Mouse (Mus musculus): Measurements from ENCODE around the gene Spi1.

Spi1 gene

DNA sequence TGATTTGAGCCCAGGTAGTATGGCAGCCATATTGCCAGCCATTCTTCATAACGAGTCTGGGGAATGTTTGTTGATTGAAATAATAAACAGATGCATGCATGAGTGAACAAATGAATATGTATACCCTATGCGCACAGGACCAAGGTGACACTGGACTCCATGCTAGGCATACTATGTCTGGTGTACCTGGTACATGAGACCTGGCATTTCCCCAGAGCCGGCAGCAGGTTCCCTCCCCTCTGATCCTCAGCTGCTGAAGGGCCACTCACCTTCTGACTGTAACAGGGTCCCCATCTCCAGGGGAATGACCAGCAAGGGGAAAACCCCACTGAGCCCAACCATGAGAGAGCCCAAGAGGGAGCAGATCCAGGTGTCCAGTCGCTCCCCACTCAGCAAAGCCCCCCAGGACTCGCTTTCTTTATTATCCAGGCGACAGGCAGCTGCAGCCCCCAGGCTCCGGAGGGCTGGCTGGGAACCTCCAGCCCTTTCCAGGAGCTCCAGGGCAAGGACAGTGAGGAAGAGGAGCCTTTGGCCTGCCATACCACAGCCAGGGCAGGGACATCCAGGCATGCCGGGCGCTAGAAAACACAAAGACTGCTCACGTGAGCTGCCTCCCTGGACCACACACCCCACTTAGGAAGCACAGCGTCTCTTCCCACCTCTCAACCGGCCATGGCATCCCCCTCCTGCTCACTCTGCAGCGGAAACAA lies 13.9 kb upstream of the Spi1 start:
- DNase-seq: no peak

DNA sequence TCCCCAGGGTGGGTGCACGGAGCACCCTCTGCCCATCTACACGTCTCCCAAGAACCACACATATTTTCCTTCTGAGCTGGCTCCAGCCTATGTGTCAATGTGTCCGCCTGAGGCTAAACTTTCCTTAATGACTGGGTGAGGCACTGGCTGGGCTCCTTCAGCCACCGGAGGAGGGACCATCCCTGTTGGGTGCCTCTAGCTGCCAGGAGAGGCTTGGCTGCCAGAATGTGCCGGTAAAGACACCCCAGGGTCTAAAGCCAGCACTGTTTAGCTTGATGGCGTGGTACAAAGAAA lies 13.4 kb upstream of the Spi1 start:
- no peak for DNase-seq

- DNase-seq: no peak
Measured at GRCm38 (mm10) chr2:91069306-91070000, 12.7 kb upstream of the Spi1 start.

- DNase-seq: peak; percentile 95
Measured at GRCm38 (mm10) chr2:91070076-91070800, 12.0 kb upstream of the Spi1 start, which contains the start of gene Slc39a13. Slc39a13 (minus strand) TSS chr2:91070417.

- no peak for DNase-seq
Measured at GRCm38 (mm10) chr2:91071059-91071458, 11.1 kb upstream of the Spi1 start.

DNA sequence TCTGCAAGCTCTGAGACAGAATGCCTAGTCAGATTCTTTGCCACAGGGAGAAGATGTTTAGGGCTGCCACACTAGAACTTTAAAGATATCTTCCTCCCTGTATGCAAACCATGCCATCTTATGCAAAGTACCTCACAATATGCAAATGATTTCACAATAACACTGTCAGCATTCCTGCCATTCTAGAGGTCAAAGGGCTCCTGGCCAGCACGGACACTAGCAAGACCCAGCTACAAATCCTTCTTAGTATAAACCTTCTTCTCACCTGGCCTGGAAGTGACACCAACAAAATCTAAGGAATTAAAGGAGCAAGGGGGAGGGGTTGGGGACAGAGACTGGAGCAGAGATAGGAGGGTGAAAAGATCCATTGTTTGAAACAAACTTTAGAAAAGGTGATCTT lies 10.1 kb upstream of the Spi1 start:
- no peak for DNase-seq

GRCm38 (mm10) chr2:91077957-91078313 lies 4.3 kb upstream of the Spi1 start:
- DNase-seq: no peak

DNA sequence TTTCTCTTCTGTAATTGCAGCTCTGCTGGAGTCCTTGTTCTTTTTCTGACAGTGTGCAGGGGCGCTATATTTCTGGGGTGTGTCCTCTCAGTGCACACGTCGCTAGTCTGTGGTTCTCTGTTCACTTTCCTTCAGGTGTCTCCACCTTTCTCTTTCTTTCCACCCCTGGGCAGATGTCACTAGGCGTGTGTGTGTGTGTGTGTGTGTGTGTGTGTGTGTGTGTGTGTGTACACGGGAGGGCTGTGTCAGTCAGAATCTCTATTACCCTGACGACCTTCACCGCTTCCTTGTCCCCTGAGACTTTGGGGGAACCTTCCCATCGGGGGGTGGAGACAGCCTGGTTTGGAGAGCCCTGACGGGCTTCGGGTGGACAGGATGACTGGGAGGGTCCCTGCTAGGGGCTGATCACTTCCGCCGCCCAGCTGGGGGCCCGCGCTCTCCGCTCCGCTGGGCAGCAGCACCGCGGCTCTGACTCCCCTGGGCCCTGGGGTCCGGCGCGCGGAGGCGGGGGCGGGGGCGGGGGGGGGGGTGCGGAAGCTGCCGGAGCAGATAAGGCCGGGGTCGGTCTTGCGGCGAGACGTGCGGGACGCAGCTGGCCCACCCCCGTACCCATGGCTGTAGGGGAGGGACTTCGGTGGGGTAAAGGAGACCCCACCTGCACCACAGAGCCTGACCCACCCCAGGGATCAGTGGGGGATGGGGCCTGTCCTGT lies 3.7 kb upstream of the Spi1 start:
- no peak for DNase-seq

DNA sequence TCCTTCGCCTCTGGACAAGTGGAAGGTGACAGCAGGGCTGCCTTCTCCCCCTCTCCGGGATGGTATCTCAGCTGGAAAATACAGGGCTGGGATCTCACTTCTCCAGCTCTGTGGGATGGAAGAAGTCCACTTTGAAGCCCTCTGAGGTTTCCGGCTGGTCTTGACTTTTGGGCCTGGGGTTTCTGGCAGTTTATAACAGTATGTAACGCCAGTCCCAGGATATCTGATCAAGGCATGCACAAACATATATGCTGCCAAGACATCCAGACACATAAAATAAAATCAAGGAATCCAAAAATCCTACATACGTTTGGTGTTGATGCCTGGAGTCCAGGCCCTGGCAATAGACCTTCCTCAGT lies 3.2 kb upstream of the Spi1 start:
- no peak for DNase-seq

DNA sequence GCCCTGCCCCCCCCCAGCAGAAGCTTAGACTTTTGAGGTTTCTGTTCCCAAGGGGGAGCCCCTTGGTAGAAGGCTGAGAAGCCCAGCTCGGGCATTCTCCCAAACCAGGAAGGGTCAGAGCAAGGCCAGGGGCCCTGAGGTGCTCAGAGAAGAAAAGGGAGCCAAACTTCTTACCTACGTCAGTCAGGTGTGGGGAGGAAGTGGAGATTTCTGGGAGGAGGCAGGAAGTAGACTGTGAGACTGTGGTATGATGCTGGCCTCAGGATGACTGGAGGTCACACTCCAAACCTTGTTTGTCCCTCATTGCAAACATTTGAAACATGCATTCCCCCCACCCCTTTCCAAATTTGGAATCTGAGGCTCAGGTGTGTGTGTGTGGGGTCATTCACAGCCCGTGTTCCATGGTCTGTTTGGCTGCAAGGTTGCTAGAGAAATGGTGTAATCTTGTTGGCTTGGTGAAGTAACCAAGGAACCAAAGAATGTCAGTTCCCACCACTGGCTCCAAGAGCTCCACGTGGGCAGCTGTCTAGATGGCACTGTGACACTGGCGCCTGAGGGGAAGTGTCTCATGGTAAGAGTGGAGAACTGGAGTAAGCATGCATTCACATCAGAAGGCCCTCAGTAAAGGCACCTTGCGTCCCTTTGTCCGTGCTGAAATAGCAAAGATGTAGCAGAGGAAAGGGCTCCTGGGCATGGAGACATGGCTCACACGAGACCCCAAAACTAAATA lies 1.2 kb upstream of the Spi1 start:
- no peak for DNase-seq

GRCm38 (mm10) chr2:91082844-91083243 lies 654 bp downstream of the Spi1 start:
- no peak for DNase-seq

GRCm38 (mm10) chr2:91083366-91083940 lies 1.3 kb downstream of the Spi1 start:
- DNase-seq: no peak

DNA sequence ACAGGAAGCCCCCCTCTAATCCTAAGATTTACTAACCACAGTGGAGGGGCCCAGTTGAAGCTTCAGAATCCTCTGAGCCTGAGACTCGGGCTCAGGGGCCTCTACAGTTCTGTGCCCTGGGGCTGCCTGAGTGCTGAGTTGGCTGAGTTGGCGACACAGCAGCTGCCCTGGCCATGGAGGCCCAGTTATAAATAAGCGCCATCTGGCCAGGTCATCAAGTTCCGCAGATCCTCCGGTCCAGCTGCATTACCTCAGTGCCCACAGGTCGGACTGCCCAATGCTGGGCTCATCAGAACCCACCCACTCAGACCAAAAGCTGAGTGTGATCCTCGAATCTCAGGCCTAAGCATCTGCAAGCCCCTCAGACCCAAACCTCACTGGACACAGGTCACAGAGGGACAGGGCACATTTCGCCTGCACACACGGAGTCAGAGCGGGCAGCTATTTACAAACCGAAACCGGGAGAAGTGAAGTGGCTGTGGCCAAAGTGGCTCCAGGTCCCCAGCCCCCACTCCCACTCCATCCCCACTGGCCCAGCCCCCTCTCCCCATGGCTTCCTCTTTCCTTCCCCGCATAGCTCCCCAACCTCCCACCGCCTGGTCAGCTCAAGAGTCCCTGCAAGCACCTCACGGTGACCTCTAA lies 2.1 kb downstream of the Spi1 start:
- no peak for DNase-seq

- DNase-seq: no peak
Measured at GRCm38 (mm10) chr2:91085494-91086391, 3.6 kb downstream of the Spi1 start.

DNA sequence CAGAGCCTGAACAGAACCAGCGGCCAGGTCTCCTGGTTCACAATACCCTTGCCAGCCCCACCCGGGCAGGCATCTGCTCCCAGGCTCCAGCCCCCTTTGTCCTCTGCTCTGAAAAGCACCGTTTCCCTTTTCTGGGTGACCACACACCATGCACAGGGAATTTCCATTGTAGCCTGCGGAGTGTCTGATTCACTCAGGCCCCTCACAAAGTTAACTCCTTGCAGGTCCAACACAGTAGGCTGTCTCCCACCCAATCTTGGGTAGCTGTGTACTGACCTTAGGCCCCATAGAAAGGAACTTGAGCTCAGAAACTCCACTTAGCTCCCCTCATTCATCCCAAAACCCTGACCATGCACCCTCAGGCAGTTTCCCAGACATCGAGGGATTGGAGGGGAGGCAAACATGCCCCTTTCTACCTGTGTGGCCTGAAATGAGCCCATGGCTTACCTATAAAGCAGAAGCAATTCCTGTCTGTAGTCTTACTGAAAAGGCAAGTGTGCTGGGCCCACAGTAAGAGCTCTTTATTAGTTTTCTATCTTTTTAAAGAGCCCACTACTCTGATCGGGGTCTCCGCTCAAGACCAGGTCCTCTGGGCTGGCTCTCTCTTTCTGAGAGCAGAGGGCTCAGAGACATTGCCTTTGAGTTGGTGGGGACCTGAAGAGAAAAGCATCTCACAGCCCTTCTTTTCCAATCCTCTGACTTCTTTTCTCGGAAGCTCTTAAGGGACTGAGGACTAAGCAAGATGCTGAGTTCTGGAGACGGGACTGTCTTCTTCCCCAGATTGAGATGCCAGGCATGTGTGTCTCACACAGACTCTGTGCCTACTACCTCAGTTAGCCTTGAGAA lies 4.4 kb downstream of the Spi1 start:
- no peak for DNase-seq

DNA sequence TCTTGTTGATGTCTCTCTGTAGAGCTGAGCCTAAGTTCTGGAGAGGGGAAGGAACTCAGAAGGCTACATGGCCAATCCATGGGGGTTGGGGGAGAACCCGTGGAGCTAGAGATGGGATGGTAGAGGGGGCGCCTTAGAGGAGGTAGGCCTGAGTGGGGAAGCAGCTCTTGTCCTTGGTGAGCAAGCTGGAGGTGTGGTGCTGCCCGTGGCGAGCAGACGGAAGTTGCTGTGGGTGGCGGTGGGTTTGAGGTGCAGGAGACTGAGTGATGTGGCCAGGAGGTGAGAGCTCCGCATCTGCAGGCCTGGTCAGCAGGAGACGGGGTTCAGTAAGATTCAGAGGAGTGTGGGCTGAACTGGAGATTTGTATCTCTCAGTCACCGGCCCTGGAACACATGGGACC lies 5.3 kb downstream of the Spi1 start:
- no peak for DNase-seq

- no peak for DNase-seq
Measured at GRCm38 (mm10) chr2:91088987-91089386, 6.8 kb downstream of the Spi1 start.

- no peak for DNase-seq
Measured at GRCm38 (mm10) chr2:91090208-91090607, 8.0 kb downstream of the Spi1 start.

DNA sequence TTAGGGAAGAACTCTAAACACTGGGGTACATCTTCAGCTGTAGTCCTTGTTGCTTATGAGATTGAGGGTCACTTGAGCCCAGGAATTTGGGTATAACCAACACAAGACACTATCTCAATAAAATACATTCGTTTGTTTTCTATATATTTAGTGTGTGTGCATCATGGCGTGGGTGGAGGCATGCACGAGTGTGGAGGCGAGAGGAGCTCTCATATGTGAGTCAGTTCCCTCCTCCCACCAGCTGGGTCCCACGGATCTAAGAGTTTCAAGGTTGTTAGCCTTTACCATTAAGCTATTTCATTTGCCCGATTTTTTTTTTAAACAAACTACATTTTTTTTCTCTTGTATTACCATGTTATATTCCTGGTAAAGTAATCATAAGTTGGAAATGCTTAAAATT lies 8.6 kb downstream of the Spi1 start:
- DNase-seq: no peak

- DNase-seq: peak; percentile 30
Measured at GRCm38 (mm10) chr2:91096524-91096923, 14.3 kb downstream of the Spi1 start.
